Mouse (Mus musculus) forebrain, embryonic 10.5 days (tissue): ENCODE data around the gene Rab4a. TPM values are rescaled to one million over a fixed set of nuclear protein-coding genes. Genes with fewer than 3 reads are reported as not detected.

Experiments
- polyA plus RNA-seq: library from polyadenylated mRNA; unstranded; fragments of >200 nt; fragmentation: Nextera tagmentation; extraction: Ambion mirVana; gene quantifications from 2 replicates; pipeline ENCODE4 v1.2.1, GENCODE M21; 2016

Rab4a gene
- polyA plus RNA-seq, 1 experiment from 2014 or later = 74.9 TPM

Other genes with a start within 250 kb of the Rab4a start
- gene Rhou, start 152.1 kb upstream of the Rab4a start, polyA plus RNA-seq = 5.9 and 6.0 TPM in 2 replicates
- 7.3 and 8.2 TPM in 2 replicates for gene Ccsap, start 54.2 kb downstream of the Rab4a start, polyA plus RNA-seq
- 0.14 and 0.22 TPM in 2 replicates for gene Acta1, start 88.8 kb downstream of the Rab4a start, polyA plus RNA-seq
- 60.5 and 62.8 TPM in 2 replicates for gene Nup133, start 143.3 kb downstream of the Rab4a start, polyA plus RNA-seq
- gene Abcb10, start 177.1 kb downstream of the Rab4a start, polyA plus RNA-seq = 20.3 and 21.8 TPM in 2 replicates
- 47.6 and 48.8 TPM in 2 replicates for gene Taf5l, start 215.4 kb downstream of the Rab4a start, polyA plus RNA-seq
- 8.8 and 9.0 TPM in 2 replicates for gene Urb2, start 215.5 kb downstream of the Rab4a start, polyA plus RNA-seq